Mouse (Mus musculus) lung, postnatal 0 days (tissue): ENCODE data around the gene Pde6d. TPM values are rescaled to one million over a fixed set of nuclear protein-coding genes. Genes with fewer than 3 reads are reported as not detected.

Source experiments
- ATAC-seq: fragments of 200-750 bp; cut with Nextera tagmentation; 2 replicates; pipeline ENCODE4 v1.8.0; 2017; ENCODE audit warnings: moderate library complexity
- DNase-seq: peaks from one replicate; pipeline ENCODE4 v3.0.0-alpha.2; 2016; ENCODE audit warnings: low spot score
- H3K27ac ChIP-seq: fragments of 300-500 bp; sonication (generic); 2 replicates; pipeline ENCODE4 v1.5.1; 2014; ENCODE audit warnings: antibody characterized with exemption, mild to moderate bottlenecking, low read length, mixed read lengths
- H3K27me3 ChIP-seq: fragments of 300-500 bp; sonication (generic); replicated peaks from 2 replicates; pipeline ENCODE4 v1.6.1; 2014; ENCODE audit warnings: low read length, mixed read lengths; ENCODE audit not compliant: insufficient read depth
- H3K36me3 ChIP-seq: fragments of 300-500 bp; sonication (generic); 2 replicates; pipeline ENCODE4 v1.6.1; 2014; ENCODE audit warnings: low read length, mixed read lengths; ENCODE audit not compliant: insufficient read depth
- H3K4me1 ChIP-seq: fragments of 300-500 bp; sonication (generic); 2 replicates; pipeline ENCODE4 v1.6.1; 2014; ENCODE audit warnings: antibody characterized with exemption, low read depth, low read length, mixed read lengths; ENCODE audit not compliant: insufficient read depth
- H3K4me2 ChIP-seq: fragments of 300-500 bp; sonication (generic); replicated peaks from 2 replicates; pipeline ENCODE4 v1.6.1; 2014; ENCODE audit warnings: low read depth, mild to moderate bottlenecking, low read length, moderate library complexity, mixed read lengths
- H3K4me3 ChIP-seq: fragments of 300-500 bp; sonication (generic); 2 replicates; pipeline ENCODE4 v1.5.1; 2014; ENCODE audit warnings: low read depth, low read length
- H3K9ac ChIP-seq: fragments of 300-500 bp; sonication (generic); replicated peaks from 2 replicates; pipeline ENCODE4 v1.6.1; 2014; ENCODE audit warnings: low read depth, mild to moderate bottlenecking
- H3K9me3 ChIP-seq: fragments of 300-500 bp; sonication (generic); 2 replicates; pipeline ENCODE4 v1.6.1; 2016; ENCODE audit warnings: low read length, mixed read lengths
- CTCF ChIP-seq: IDR thresholded peaks from 2 replicates; pipeline ENCODE4 v1.5.1; 2016; ENCODE audit warnings: antibody characterized with exemption, mild to moderate bottlenecking
- EP300 ChIP-seq: IDR thresholded peaks from 2 replicates; pipeline ENCODE4 v1.6.1; 2016; ENCODE audit warnings: antibody characterized with exemption, mild to moderate bottlenecking, control low read depth
- WGBS: fragments of 180-500 bp; shearing (Covaris S2); extraction: QIAGEN DNeasy Blood & Tissue Kit; methylation state at CpG from one replicate; pipeline ENCODE4 v1.1.7; 2014; 5-methylcytosine and 5-hydroxymethylcytosine counted together
- polyA plus RNA-seq: library from polyadenylated mRNA; unstranded; fragments of >200 nt; fragmentation: Nextera tagmentation; extraction: Ambion mirVana; gene quantifications from 2 replicates; pipeline ENCODE4 v1.2.1, GENCODE M21; 2015

Gene Pde6d
- polyA plus RNA-seq, 1 experiment from 2014 or later = 43.4 TPM

DNA sequence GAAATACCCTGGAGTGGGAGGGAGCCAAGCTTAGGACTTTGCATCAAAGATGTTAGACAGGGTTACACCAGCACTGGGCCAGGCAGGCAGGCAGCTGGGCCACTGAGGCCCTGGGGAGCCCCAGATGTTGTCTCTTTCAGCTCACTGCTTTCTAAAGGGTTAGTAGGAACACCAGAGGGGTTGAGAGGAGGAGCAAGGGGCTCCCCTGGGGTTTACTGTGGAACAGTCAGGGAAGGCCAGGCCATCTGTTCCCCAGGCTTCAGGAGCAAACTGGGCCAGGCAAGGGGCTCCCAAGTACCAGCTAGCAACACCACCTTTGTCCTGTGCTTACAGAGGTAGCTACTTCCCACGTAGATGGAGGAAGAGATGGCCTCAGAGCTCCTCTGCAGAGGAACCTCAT, 83.8 kb downstream of the Pde6d start:
- no peaks in the 10 kb centered on the region for H3K9me3 ChIP-seq
- no peaks in the 10 kb centered on the region for H3K36me3 ChIP-seq
- H3K4me2 ChIP-seq = no peak overlapping the region
- H3K27me3 ChIP-seq = no peaks in the 10 kb centered on the region
- H3K4me3 ChIP-seq = no peak overlapping the region
- peaks cover 11% of the 10 kb centered on the region; the same call in 1 of the 2 replicates for H3K4me1 ChIP-seq
- ATAC-seq = no peak
- TF ChIP-seq CTCF (no peak), EP300 (no peak)
- no peak for DNase-seq
- no peak overlapping the region for H3K9ac ChIP-seq
- 83% methylated on average over 1 of the region's 1 CpGs for WGBS
- H3K27ac ChIP-seq = 0 out of 2 replicates have a peak overlapping the region, but pooled peaks have one; percentile 32

DNA sequence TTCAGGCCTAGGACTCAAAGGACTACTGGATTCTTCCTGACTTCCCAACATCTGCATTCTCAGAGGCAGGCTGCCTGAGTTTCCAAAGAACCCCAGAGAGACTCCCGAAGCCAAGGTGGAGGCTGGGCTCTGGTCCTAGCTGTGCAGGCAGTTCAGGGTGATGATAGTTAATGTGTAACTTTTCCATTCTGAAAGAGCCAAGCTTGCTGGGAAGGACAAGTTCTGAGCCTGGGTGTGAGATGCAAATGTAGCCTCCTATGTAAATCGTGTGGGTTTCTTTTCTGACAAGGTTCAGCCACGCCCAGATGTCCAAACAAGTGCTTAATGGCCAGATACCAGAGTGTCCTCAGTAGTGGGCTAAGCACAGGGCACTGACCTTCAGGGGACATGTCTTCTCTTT, 84.4 kb downstream of the Pde6d start:
- ATAC-seq (no peak), DNase-seq (peak; percentile 56)
- no peak overlapping the region for H3K9ac ChIP-seq
- WGBS = 25% methylated on average over 3 of the region's 3 CpGs
- H3K36me3 ChIP-seq = no peaks in the 10 kb centered on the region
- no peak overlapping the region for H3K4me2 ChIP-seq
- 0 out of 2 replicates have a peak overlapping the region, but pooled peaks have one; percentile 20 for H3K27ac ChIP-seq
- peaks cover 7% of the 10 kb centered on the region; the same call in 1 of the 2 replicates for H3K4me1 ChIP-seq
- TF ChIP-seq CTCF (no peak), EP300 (no peak)
- H3K4me3 ChIP-seq = no peak overlapping the region
- H3K27me3 ChIP-seq = no peaks in the 10 kb centered on the region
- no peaks in the 10 kb centered on the region for H3K9me3 ChIP-seq

DNA sequence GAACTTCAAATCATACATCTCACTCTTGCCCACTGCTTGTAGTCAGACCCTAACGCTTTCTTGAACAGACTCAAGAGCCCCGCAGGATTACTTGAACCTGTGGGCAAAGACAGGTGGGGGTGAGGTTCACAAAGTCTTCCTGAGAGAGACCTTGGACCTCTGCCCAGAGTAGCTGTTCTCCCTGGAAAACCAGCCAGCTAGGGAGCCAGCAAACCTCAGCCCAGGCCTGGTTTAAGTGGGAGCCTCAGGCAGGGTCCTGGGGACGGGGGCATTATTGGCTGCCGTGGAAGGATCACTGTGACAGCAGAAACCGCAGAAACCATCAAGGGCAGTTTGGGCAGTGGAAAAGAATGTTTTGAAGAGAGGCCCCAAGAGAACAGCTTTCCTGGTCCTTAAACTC, 85.1 kb downstream of the Pde6d start:
- Histone ChIP-seq H3K9me3 (no peaks in the 10 kb centered on the region), H3K36me3 (no peaks in the 10 kb centered on the region), H3K4me1 (peaks cover 8% of the 10 kb centered on the region; the same call in 1 of the 2 replicates), H3K9ac (no peak overlapping the region), H3K27me3 (no peaks in the 10 kb centered on the region), H3K4me3 (no peak overlapping the region), H3K27ac (peak overlapping the region; percentile 20; the same call in 1 of the 2 replicates), H3K4me2 (no peak overlapping the region)
- no peak for ATAC-seq
- no peak for DNase-seq
- no peak for TF ChIP-seq EP300
- TF ChIP-seq CTCF = no peak
- 49% methylated on average over 5 of the region's 5 CpGs for WGBS

DNA sequence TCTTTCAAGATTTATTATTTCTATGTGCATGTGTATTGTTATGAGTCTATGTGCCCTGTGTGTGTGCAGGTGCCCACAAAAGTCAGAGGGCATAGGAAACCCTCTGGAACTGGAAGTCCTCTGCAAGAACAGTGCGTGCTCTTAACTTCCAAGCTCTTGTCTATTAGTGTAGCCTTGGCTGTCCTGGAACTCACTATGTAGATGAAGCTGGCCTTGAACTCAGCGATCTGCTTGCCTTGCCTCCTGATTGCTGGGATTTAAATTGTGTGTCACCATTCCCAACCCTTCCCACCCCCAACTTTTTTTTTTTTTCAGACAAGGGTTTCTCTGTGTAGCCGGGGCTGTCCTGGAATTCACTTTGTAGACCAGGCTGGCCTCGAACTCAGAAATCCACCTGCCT, 86.1 kb downstream of the Pde6d start:
- no peaks in the 10 kb centered on the region for H3K9me3 ChIP-seq
- peaks cover 16% of the 10 kb centered on the region; the same call in 1 of the 2 replicates for H3K4me1 ChIP-seq
- H3K27me3 ChIP-seq = no peaks in the 10 kb centered on the region
- WGBS = 91% methylated on average over 4 of the region's 4 CpGs
- no peak overlapping the region for H3K27ac ChIP-seq
- H3K4me2 ChIP-seq = no peak overlapping the region
- no peak overlapping the region for H3K9ac ChIP-seq
- H3K36me3 ChIP-seq = no peaks in the 10 kb centered on the region
- TF ChIP-seq CTCF (no peak), EP300 (no peak)
- H3K4me3 ChIP-seq = no peak overlapping the region
- DNase-seq (no peak), ATAC-seq (no peak)

DNA sequence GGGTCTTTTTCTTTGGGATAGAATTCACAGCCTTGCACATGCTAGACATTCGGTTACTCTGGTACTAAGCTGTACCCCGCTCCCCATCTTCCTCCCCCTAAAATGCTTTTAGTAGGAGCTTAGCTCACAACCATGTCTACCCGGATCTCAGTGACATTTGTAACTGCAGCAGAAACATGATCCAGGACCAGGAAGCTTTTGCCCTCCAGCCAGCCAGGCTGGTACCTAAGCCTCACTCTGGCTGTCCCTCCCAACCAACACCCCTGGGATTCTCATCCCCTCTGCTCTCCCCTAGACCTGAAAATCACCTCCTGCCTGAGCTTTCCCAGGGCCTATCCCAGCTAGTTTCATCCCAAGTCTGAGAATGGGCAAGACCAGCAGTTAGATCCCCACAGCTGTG, 88.6 kb downstream of the Pde6d start:
- WGBS = 88% methylated on average over 3 of the region's 3 CpGs
- ATAC-seq = no peak
- Histone ChIP-seq H3K9ac (no peak overlapping the region), H3K4me3 (no peak overlapping the region), H3K36me3 (no peaks in the 10 kb centered on the region), H3K27ac (no peak overlapping the region), H3K4me2 (no peak overlapping the region), H3K9me3 (no peaks in the 10 kb centered on the region), H3K4me1 (peaks cover 24% of the 10 kb centered on the region; the same call in 1 of the 2 replicates), H3K27me3 (no peaks in the 10 kb centered on the region)
- TF ChIP-seq EP300 (no peak), CTCF (no peak)
- no peak for DNase-seq

Other genes starting within 250 kb of the Pde6d start
- 139 and 140 TPM in 2 replicates for gene Ncl, start 223.2 kb downstream of the Pde6d start, polyA plus RNA-seq
- 1.3 and 2.1 TPM in 2 replicates for gene Nmur1, start 156.4 kb downstream of the Pde6d start, polyA plus RNA-seq
- gene Tex44, start 156.3 kb downstream of the Pde6d start, polyA plus RNA-seq = not detected in 2 replicates
- 1,264 and 1,361 TPM in 2 replicates for gene Ptma, start 55.9 kb downstream of the Pde6d start, polyA plus RNA-seq
- 18.0 and 19.3 TPM in 2 replicates for gene Cops7b, start 275 bp upstream of the Pde6d start, polyA plus RNA-seq
- gene Nppc, start 87.9 kb upstream of the Pde6d start, polyA plus RNA-seq = 4.0 and 4.6 TPM in 2 replicates
- gene Dis3l2, start 121.2 kb upstream of the Pde6d start, polyA plus RNA-seq = 13.5 and 14.1 TPM in 2 replicates